Mouse (Mus musculus) CH12F3 (cell line): ENCODE measurements around the gene Kif13a.

Source experiments
- in situ Hi-C: fragments of 300-500 bp; cut with MboI; formaldehyde crosslinking; loops from 2 replicates; pipeline ENCODE4 v1.14.3; 2020; ENCODE audit warnings: low sequenced_read_pairs

Gene Kif13a

DNA sequence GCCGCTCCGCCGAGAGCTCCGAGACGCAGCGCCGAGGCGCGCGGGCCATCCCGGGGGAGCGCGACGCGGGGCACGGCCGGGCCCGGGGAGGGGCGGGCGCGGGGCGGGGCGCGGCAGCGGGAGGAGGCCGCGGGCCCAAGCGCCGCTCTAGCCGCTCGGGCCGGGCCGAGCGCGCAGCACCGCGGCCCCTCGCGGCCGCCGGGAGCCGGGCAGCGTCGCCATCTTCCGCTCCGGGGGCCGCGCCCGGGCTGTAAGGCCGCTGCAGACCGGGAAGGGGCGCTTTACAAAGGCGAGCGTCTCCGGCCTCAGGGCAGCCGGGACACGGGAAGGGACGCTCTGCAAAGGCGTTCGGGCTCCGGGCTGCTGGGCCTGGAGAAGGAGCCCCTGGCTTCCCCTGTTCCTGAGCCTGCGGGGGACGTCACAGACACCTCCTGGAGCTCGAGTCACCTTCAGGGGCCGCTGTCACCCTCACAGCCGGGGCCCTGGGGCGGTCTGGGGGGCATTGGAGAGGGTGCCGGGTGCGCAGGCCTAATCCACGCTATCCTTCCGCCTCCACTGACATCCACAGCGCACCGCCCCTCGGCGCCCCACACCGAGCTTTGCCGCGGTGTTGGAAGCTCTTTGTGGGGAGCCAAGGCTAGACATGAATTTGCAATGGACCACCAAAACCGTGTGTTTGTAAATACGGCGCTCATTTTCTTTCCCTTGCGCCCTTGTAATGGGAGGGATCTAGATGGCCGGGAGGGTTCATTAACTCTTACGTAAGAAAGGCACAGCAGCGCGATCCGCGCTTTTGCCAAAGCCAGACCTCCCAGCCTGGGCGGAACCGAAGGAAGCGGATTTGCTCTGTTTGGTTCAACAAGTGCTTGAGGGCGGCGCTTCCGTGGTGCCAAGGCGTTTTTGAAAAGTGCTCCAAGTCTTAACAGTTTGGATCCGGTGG, at the start of gene Kif13a:
Gene Kif13a, minus strand, starts transcription at position 149 of the 940 bp plus-strand sequence.
- in situ Hi-C loops = no loop called here

DNA sequence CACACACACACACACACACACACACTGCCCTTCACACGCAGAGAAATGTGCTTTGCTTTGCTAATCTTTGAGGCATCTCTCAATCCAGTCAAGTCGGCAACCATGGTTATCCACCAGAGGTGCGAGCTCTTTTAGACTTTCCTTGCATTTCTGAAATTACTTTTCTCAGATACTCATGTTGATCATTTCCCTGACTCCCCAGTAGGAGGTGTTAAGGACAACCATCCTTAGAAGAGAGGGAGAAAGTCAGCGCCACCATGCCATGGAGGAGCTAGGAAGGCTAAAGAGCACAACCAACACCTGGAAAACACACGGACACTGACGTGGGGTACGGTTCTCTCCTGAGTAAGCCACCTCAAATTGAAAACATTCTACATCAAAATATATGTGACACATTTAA, 46.9 kb upstream of the Kif13a start:
- in situ Hi-C loops = no loop called here

DNA sequence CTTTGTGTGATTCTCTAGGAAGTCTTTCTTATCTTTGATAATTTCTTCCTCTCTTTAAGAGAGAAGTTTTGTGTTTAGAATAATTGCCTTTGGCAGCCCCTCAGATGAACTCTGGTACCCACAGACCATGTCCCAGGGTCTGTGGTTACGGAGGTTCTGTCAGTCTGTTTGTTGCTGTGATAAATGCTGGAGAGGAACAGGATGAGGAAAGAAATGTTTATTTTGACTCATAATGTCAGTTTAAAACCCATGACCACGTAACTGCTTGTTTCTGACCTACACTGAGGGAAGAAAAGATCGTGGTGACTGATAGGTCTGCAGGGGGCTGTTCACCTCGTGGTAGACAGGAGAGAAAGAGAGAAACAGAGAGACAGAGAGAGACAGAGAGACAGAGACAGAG, 46.3 kb upstream of the Kif13a start:
- in situ Hi-C loops = no loop called here

DNA sequence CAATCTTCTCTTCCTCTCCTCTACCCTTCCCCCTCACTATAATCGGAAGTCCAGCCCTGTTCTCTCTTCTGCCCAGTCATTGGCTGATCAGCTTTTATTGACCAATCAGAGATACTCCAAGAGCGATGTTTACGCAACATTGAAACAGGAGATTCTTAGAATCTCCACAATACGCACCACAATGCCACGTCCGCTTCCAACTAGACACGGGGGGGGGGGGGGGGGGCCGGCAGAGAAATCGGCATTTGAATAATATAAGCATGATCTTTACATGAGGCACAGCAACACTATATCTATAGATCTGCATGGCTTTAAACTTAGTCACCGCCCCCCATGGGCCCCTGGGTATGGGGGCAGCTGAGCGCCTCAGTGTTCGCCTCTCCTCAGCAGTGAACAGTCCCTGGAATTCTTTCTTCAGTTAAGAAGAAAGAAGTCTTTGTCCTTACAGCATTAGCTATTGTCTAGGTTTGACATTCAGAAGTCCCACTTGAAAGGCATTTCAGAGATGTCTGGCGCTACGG, 45.4 kb upstream of the Kif13a start:
- in situ Hi-C loops = no loop called here

DNA sequence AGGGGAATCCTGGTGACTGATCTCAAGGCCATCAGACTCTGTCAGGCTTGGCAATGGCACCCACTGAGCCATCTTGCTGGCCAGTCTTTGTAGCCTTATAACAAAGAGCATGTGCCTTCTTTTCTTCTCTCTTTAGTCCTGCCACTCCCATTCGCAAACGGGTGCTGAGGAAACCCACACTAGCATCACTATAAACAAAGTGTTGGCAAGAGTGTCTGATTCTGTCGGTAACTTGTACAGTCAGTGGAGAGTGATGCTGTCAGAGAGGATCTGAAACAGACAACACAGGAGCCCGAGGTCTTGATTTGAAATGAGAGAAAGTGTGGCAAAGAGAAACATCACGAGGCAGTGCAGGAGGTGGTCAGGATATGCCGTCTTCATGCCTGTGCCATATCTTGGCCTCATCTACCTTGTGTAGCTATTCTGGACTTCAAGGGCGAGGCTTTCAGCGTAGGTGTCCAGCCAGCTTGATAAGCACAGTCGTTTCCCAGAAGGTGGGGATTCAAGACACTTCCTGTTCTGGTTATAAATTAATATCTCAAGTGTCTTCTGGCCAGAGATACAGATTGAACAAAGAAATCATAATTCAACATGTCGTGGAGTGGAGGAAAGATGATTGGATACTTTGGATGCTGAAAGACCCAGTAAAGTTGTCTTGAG, 40.7 kb upstream of the Kif13a start:
- in situ Hi-C loops = no loop called here

DNA sequence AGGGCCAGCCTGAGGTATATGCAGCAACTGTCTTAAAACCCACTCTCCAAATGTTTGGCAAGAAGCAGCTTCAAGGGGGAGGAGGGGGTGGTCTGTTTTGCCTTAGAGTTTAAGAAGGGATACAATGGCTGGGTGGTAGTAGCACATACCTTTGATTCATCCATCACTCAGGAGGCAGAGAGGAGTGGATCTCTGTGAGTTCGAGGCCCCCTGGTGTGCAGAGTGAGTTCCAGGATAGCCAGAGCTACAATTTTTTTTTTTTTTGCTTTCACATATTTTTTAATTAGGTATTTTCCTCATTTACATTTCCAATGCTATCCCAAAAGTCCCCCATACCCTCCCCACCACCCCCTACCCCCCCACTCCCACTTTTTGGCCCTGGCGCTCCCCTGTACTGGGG, 39.0 kb upstream of the Kif13a start:
- in situ Hi-C loops = no loop called here

DNA sequence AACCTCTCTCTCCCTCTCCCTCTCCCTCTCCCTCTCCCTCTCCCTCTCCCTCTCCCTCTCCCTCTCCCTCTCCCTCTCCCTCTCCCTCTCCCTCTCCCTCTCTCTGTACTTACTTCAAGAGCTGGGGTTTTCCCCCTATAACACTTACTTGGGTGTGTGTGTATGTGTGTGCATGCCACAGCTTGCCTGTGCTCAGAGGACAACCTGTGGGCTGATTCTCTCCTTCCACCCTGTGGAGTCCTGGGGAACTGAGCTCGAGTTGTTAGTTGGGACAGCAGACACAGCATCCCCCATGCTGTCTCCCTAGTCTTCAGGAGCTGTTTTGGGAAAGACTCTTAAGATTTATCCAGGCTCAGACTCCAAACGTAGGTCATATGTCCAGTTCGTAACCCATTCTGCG, 37.6 kb upstream of the Kif13a start:
- in situ Hi-C loops = no loop called here

DNA sequence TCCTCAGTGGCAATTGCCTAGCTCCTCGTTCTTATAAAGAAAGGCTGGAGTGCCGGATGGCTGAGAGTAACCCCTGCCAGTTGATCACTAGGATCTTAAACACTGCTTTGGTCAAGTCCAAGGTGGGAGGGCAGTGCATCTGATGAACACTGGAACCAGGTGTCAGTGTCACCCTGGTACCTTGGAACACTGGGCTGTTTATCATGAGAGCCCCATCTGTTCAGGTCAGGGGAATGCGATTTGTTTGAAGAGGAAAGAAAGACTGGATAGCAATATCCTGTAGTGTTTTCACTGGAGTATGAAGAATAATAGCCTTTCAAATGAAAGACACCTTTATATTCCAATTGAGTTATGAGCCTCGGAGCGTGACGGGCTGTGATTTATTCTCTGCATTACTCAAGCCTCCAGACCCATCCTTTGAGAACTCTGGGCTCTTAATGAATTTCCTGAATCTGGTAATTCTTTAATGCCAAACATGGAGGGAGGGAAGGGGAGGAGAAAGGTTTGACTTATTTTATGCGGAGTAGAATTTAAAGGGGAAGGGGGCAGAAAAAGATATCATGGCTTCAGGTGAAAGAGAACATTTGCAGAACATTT, 31.3 kb upstream of the Kif13a start:
- in situ Hi-C loops = no loop called here

DNA sequence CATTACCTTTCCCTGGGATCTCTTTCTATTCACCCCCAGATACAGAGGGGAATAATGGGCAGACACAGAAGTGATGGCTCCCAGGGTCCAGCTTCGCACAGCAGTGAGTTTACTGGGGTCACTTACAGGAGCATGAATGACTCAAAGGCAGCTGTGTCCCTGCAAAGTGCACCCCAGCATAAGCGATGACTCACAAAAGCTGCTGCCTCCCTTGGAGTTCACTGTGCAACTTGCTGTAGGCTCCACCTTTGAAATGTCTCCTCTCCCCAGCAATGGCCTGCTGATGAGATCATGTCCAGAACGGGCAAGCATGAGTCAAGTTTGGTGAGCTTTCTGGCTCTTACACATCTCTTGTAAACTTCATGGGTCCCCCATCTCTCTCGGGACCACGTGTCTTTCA, 29.5 kb upstream of the Kif13a start:
- in situ Hi-C loops = no loop called here

DNA sequence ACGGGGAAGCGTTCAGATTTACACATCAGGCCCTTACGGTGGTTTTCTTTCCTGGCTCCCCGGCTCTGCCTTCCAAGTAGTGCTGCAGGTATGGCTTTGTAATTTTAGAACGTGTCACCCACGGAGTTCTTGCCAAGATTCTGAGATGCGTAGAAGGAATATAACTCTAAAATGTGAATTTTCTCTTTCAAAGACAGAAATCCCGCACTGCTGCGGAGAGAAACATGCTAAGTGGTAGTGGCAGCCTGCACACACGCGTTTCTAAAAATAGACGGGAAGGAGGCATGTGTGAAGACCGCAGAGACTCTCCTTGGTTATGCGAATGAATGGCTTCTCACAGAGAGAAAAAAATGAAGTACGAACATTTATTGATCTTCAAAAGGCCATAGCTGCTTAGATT, 21.5 kb upstream of the Kif13a start:
- in situ Hi-C loops = no loop called here

DNA sequence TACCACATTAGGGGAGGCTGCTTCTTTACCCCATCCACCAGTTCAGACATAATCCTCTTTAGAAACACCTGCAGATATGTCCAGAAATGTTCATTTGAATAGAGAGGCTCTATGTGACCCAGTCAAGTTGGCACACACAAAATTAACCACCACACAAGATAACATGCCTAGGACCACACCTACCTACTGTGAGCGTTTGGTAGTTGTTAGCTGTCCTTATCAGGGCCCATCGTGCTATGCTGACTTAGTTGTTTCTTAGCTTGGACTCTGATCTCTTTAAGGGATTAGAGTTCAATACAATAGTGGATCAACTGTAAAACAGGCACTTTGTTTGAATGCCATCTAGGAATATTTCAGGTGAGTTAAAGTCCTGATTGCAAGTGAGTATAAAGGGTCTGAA, 20.1 kb upstream of the Kif13a start:
- in situ Hi-C loops = no loop called here

DNA sequence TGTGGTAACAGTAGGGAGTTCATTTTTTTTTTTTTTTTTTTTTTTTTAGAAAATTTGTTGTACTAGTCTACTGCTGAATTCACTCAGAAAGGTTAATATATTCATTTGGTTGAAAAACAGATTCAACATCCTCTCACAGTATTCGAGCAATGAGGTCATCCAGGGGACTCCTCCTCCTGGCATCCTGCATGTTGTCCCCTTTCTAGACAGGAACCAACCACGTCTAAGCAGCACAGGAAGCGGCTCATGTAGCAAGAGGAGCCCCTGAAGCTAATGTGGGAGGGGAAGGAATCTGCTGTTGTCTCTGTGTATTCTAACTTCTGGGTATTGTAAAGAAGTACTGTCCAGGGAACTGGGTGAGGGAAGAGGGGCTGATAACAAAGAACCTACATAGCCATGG, 18.4 kb upstream of the Kif13a start:
- in situ Hi-C loops = no loop called here

DNA sequence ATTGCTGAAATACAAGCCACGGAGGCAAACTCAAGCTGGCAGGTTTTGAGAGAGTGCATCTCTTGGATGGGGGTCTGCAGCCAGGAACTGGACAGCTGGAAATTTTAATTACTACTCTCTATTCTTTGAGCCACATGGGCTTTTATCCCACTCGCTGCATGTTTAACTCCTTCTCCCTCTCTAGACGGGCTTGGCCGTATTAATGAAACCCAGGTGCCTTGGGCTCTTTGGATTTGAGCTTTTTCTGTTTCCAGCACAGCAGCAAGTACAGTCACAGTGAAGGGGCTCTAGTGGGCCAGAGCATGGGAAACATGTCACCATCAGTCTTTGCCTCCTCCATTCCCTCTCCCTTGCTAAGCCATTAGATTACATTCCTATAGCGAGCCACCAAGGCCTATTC, 16.4 kb upstream of the Kif13a start:
- in situ Hi-C loops = no loop called here

DNA sequence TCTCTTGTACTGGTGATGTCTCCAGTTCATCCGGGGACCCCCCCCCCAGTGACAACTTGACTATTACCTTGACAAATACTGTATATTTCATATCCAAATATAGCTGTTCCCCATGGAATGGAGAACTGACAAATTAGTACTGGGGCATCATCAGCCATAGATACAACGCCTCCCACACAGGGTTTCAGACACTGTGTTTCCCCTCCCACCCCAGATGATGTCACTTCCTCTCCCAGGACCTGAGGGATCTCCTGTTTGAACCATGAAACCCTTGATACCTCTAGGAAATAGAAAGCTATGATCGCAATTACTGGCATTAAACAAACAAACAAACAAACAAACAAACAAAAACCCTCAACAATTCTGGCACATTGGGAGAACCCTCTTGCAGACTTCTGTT, 15.6 kb upstream of the Kif13a start:
- in situ Hi-C loops = no loop called here

DNA sequence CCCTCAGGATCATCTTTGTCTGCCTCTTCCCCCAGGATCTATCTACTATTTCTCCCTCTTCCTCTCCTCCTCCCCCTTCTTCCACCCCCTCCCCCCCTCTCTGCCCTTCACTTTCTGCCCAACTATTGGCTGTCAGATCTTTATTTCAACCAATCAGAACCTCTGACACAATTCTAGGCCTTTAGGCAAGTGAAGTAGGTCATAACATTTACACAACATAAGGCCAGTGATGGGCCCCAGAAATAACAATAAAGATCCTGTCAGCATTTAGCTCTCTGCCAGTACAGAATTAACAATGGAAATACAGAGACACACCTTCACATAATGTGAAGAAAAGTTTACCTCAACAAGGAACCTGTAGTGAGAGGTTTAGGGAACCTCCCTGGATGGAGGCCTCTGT, 13.6 kb upstream of the Kif13a start:
- in situ Hi-C loops = no loop called here

DNA sequence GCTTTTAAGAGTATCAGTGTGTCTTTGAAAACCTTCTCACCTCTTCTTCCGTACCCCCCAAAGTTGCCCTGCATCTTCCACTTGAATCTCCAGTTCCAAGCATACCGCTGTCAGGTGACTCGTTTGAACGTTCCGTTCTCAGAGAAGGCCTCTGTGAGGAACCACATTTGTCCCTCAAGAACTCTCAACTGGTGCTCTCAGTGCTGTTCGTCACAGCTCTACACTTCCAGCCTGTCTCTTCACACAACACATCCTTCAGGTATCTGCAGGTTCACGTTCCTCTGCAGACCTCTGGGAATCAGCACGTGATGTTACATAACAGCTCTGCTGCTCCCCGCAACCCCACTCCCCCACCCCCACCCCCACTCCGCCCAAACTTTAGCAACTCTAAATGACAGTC, 4.4 kb upstream of the Kif13a start:
- in situ Hi-C loops = no loop called here

DNA sequence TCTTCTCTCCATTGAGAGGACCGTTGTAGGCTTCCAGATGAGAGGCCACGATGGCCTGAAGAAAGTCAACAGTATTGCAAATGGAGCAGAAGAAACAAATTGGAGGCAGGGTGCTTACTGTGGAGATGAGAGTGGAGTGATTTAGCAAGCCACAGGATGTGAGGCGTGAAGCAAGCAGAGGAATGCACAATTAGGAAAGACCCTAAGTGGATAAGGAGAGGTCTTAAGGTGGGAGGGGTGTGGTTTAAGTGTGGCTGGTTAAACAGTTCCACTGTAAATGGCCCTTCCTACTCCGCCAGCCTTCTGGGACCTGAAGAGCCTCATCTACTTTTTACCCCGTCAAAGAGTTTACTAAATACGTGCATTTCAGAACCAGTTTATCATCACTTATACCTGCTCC, 3.2 kb upstream of the Kif13a start:
- in situ Hi-C loops = no loop called here

DNA sequence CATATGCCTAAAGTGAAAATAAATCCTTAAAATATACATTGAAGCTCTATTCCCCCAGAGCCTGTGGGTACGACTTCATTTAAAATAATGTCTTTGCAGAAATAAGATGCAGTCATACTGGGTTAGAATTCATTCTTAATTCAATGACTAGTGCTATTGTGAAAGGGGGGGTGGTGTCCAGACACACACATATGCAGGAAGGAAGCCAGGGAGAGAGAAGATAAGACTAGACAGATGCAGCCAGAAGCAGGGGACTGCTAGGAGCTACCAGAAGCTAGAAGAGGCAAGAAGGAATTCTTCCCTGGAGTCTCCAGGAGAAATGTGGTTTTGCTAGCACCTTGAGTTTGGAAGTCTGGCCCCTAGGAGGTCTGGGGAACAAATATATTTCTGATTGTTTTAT, 2.4 kb upstream of the Kif13a start:
- in situ Hi-C loops = no loop called here

DNA sequence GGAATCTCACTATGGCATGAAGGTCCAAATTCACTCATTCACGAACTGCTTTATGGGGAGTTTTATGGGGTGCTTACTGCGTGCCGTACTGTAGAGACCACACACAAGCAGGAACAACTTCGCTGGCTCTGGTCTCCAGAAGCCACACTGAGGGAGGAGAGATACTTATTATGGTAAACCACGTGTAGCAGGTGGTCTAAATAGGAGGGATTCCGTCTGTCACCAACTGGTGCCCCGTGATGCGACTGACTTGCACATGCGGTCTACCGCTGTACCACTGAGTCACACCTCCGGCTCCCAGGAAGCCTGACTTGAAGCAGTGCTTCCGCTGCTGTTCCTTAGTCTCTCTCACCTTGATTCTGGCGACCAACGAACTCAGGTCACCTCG, 986 bp upstream of the Kif13a start:
- in situ Hi-C loops = no loop called here

DNA sequence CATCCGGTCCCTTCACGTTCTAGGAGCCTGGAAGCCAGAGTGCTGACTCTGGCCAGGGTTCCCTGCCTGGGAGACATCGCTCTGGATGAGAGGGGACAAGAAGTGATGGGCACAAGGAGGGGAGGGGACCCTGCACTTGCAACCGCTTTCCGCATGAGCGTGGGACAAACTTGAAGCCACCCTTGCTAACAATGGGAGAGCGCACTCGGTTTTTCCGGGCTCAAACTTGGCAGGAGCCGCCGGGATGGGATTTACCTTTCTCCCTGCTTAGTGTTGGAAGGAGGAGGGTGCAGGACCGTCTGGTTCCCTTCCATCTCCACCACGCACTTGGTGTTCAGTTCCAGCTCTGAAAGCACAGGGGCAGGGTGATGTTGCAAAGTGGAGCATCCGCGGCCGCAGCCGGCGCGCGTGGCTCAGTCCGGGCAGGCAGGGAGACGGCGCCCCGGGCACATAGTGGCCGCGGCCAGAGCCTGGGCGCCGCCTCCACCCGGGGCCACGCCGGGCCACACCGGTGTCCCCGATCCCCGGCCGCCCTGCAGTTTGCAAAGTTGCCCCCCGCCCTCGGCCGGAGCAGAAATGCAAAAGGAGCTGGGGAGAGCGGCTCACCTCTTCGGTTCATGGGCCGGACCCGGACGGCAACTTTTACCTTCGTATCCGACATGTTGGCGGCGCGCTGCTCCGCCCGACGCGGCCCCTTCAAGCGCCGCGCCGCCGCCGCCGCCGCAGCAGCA, 541 bp downstream of the Kif13a start:
- in situ Hi-C loops = no loop called here

DNA sequence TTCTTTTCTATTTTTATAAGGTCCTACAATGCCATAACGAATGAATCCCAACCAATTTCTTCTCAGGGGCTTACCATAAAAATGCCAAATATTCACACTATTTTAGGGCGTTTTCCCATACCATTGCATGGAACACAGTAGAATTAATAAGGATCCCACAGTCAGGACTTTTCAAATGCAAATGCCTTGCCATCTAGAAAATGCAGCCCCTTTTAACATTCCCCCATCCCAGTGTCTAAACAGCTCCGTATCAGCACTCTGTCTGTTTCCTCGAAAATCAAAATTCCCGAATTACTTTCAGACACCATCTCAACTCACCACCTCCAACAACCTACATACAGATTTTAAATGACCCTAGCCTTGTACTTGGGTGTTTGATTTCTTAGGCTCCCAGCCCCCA, 1.3 kb downstream of the Kif13a start:
- in situ Hi-C loops = no loop called here
